Mouse (Mus musculus): ENCODE results near the gene Kcnc4.

DNA sequence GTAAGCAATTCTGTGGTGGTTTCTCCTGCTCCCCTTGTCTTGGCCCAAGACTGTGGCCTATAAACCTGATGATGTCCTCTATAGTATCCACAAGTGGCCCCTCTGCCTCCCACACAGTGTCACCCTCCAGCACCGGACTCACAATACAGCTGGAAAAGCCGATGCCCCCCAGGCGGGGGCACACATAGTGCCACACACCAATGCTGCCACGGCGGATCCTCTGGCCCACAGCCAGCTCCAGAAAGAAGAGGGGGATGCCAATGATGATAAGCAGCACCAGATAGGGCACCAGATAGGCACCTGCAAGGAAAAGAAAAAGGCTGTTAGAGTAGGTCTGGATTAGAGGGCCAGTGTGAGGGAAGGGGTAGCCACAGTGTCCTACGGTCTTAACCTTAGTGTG lies 36.2 kb upstream of the Kcnc4 start:
- TF ChIP-seq TAL1 (IDR thresholded peaks at IDR 0.05; ENCODE audit: low read length) (no peak), GATA1 (IDR thresholded peaks at IDR 0.05; ENCODE audit: low read length) (no peak)
